Mouse (Mus musculus) heart, embryonic 11.5 days (tissue): ENCODE data around the gene Plk3. TPM values are rescaled to one million over a fixed set of nuclear protein-coding genes. Genes with fewer than 3 reads are reported as not detected.

Source experiments
- ATAC-seq: fragments of 200-750 bp; cut with Nextera tagmentation; replicated peaks from 2 replicates; pipeline ENCODE4 v1.8.0; 2017; ENCODE audit warnings: moderate library complexity; ENCODE audit not compliant: insufficient number of reproducible peaks, low FRiP score, low TSS enrichment
- H3K27ac ChIP-seq: fragments of 300-500 bp; sonication (generic); 2 replicates; pipeline ENCODE4 v1.5.1; 2014; ENCODE audit warnings: mild to moderate bottlenecking, low read depth, low read length
- H3K27me3 ChIP-seq: fragments of 300-500 bp; sonication (generic); 2 replicates; pipeline ENCODE4 v1.6.1; 2014; ENCODE audit warnings: mild to moderate bottlenecking, low read length, mixed read lengths; ENCODE audit not compliant: control insufficient read depth, insufficient read depth
- H3K36me3 ChIP-seq: fragments of 300-500 bp; sonication (generic); 2 replicates; pipeline ENCODE4 v1.6.1; 2014; ENCODE audit warnings: mild to moderate bottlenecking, low read length, moderate library complexity, mixed read lengths; ENCODE audit not compliant: control insufficient read depth, insufficient read depth
- H3K4me1 ChIP-seq: fragments of 300-500 bp; sonication (generic); 2 replicates; pipeline ENCODE4 v1.6.1; 2014; ENCODE audit warnings: low read length; ENCODE audit not compliant: control insufficient read depth, insufficient read depth
- H3K4me2 ChIP-seq: fragments of 300-500 bp; sonication (generic); 2 replicates; pipeline ENCODE4 v1.6.1; 2014; ENCODE audit warnings: mild to moderate bottlenecking, moderate library complexity
- H3K4me3 ChIP-seq: fragments of 300-500 bp; sonication (generic); 2 replicates; pipeline ENCODE4 v1.5.1; 2014; ENCODE audit warnings: low read depth, low read length
- H3K9ac ChIP-seq: fragments of 300-500 bp; sonication (generic); 2 replicates; pipeline ENCODE4 v1.6.1; 2014; ENCODE audit warnings: mild to moderate bottlenecking, low read depth, low read length, moderate library complexity
- H3K9me3 ChIP-seq: fragments of 300-500 bp; sonication (generic); replicated peaks from 2 replicates; pipeline ENCODE4 v1.6.1; 2016; ENCODE audit warnings: low read length; ENCODE audit not compliant: control insufficient read depth
- WGBS: fragments of 180-500 bp; shearing (Covaris S2); extraction: QIAGEN DNeasy Blood & Tissue Kit; methylation state at CpG from one replicate; pipeline ENCODE4 v1.1.7; 2014; ENCODE audit not compliant: insufficient replicate concordance; 5-methylcytosine and 5-hydroxymethylcytosine counted together
- polyA plus RNA-seq: library from polyadenylated mRNA; unstranded; fragments of >200 nt; fragmentation: Nextera tagmentation; extraction: Ambion mirVana; gene quantifications from 2 replicates; pipeline ENCODE4 v1.2.1, GENCODE M21; 2014

Plk3 gene
- polyA plus RNA-seq, 1 experiment from 2014 or later, result 1.3 TPM

DNA sequence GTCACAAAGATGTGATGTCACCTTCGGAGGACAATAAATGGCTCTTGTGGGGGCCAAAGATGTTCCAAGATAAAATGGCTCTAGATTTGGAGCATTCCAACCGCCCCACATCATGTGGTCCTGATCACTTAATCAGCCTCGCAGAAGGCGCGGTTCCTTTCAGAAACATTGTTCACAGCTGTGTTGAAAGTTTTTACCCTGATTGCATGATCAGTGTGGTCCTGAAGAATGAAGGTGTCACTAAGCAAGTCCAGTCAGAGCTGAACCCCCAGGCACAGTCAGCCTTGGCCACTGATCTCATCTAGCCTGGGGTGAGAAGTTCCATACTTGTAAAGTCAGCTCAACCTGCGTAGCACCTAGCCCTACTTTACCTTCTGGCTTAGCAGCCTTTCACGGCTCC lies 15.8 kb downstream of the Plk3 start:
- H3K4me2 ChIP-seq, result no peak overlapping the region
- no peak overlapping the region for H3K9ac ChIP-seq
- WGBS, result 87% methylated on average over 7 of the region's 7 CpGs
- H3K27ac ChIP-seq, result no peak overlapping the region
- H3K9me3 ChIP-seq, result no peaks in the 10 kb centered on the region
- H3K27me3 ChIP-seq, result no peaks in the 10 kb centered on the region
- H3K4me1 ChIP-seq, result 0 out of 2 replicates have a peak, but pooled peaks cover 4% of the 10 kb centered on the region
- no peak for ATAC-seq
- H3K4me3 ChIP-seq, result no peak overlapping the region
- no peaks in the 10 kb centered on the region for H3K36me3 ChIP-seq

DNA sequence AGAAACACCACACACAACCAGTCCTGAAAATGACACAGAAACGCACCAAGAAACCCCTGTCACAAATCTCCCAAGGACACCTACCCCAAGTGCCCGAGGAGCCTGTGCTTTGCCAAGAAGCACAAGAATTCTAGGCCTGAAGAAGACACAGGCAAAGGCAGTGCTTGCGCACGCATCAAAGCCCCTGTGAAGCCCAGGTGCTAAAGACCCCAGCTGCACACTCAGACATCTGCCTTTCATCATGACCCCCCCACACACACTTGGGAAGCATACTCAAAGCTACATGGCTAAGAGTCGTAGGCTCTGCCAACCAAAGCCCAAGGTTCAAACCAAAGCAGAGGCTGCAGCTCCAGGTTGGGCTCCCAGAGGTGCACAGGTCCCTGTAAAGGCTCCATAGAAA lies 18.2 kb downstream of the Plk3 start:
- Histone ChIP-seq H3K4me1 (0 out of 2 replicates have a peak, but pooled peaks cover 4% of the 10 kb centered on the region), H3K4me2 (no peak overlapping the region), H3K9ac (no peak overlapping the region), H3K27me3 (no peaks in the 10 kb centered on the region), H3K4me3 (no peak overlapping the region), H3K27ac (no peak overlapping the region), H3K9me3 (no peaks in the 10 kb centered on the region), H3K36me3 (no peaks in the 10 kb centered on the region)
- 76% methylated on average over 5 of the region's 5 CpGs for WGBS
- ATAC-seq, result no peak

DNA sequence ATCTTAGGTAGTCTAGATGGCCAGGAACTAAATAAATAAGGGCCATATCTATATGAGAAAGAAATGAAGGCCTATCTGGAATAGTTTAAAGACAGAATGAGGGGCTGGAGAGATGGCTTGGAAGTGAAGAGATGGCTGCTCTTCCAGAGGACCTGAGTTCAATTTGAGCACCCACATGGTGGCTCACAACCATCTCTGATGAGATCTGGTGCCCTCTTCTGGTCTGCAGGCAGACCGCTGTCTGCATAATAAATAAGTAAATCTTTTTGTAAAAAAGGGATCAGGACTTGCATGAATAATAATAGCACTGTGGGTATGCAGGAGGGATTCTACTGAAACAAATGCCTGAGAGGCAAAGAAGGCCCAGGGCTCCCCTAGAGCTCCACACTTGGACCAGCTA lies 20.5 kb downstream of the Plk3 start:
- Histone ChIP-seq H3K9me3 (no peaks in the 10 kb centered on the region), H3K4me2 (no peak overlapping the region), H3K4me1 (no peaks in the 10 kb centered on the region), H3K4me3 (no peak overlapping the region), H3K27me3 (no peaks in the 10 kb centered on the region), H3K36me3 (no peaks in the 10 kb centered on the region), H3K27ac (no peak overlapping the region), H3K9ac (no peak overlapping the region)
- no peak for ATAC-seq
- WGBS, result 89% methylated on average over 1 of the region's 1 CpGs

DNA sequence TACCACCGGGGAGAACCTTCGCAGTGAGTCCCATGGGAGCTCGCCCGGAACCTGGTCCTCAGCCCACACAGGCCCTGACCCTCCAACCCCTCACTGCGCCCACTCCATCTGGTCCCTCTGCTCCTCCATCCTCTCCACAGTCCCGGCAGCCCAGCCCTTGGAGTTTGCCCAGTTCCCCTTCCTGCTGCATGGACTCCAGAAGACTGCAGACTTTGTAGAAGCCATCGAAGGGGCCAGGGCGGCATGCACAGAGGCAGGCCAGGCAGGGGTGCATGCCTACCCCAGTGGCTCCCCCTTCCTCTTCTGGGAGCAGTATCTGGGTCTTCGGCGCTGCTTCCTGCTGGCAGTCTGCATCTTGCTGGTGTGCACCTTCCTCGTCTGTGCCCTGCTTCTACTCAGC lies 22.8 kb downstream of the Plk3 start:
- no peaks in the 10 kb centered on the region for H3K36me3 ChIP-seq
- WGBS, result 87% methylated on average over 11 of the region's 11 CpGs
- no peak for ATAC-seq
- no peak overlapping the region for H3K9ac ChIP-seq
- H3K27me3 ChIP-seq, result no peaks in the 10 kb centered on the region
- no peak overlapping the region for H3K4me3 ChIP-seq
- H3K27ac ChIP-seq, result no peak overlapping the region
- H3K4me1 ChIP-seq, result no peaks in the 10 kb centered on the region
- H3K9me3 ChIP-seq, result no peaks in the 10 kb centered on the region
- no peak overlapping the region for H3K4me2 ChIP-seq

DNA sequence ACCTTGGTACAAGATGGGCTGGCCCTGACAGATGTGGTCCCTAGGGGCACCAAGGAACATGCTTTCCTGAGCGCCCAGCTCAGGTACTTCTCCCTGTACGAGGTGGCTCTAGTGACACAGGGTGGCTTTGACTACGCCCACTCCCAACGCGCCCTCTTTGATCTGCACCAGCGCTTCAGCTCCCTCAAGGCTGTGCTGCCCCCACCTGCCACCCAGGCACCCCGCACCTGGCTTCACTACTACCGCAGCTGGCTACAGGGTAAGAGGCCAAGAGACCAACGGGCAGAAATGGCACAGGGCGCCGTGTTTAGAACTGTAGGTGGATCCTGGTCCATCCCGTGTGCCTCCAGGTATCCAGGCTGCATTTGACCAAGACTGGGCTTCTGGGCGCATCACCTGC lies 23.5 kb downstream of the Plk3 start:
- H3K4me2 ChIP-seq, result no peak overlapping the region
- H3K27me3 ChIP-seq, result no peaks in the 10 kb centered on the region
- 87% methylated on average over 13 of the region's 13 CpGs for WGBS
- H3K36me3 ChIP-seq, result no peaks in the 10 kb centered on the region
- no peaks in the 10 kb centered on the region for H3K4me1 ChIP-seq
- no peak overlapping the region for H3K27ac ChIP-seq
- no peaks in the 10 kb centered on the region for H3K9me3 ChIP-seq
- H3K4me3 ChIP-seq, result no peak overlapping the region
- H3K9ac ChIP-seq, result no peak overlapping the region
- ATAC-seq, result no peak

DNA sequence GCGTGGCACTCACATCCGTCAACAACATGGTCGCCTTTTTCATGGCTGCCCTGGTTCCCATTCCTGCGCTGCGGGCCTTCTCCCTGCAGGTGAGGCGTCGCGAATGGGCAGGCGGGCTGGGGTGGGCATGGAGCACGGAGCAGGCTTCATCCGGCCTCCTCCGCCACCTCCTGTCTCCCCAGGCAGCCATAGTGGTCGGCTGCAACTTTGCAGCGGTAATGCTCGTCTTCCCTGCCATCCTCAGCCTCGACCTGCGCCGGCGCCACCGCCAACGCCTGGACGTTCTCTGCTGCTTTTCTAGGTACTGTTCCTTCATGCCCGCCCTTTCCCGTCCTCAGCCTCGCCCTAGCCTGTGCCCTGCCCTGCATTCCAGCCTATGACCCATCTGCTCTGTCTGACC lies 24.4 kb downstream of the Plk3 start:
- WGBS, result 84% methylated on average over 25 of the region's 25 CpGs
- no peak for ATAC-seq

DNA sequence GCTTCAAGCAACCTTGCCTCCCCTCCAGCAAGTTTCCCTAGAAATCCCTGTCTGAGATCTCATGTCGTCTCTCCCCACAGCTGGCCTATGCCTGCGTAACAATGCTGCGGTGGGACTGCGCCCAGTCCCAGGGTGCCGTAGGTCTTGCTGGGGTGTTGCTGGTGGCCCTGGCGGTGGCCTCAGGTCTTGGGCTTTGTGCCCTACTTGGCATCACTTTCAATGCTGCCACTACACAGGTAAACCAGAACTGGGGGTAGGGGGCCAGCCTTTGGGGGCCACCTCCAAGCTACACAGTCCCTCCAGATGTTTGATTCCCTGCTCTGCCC lies 25.3 kb downstream of the Plk3 start:
- Histone ChIP-seq H3K9ac (no peak overlapping the region), H3K4me3 (no peak overlapping the region), H3K36me3 (no peaks in the 10 kb centered on the region), H3K27ac (no peak overlapping the region), H3K27me3 (no peaks in the 10 kb centered on the region), H3K4me1 (no peaks in the 10 kb centered on the region), H3K9me3 (no peaks in the 10 kb centered on the region), H3K4me2 (no peak overlapping the region)
- WGBS, result 85% methylated on average over 6 of the region's 6 CpGs
- ATAC-seq, result no peak

More for the DNA sequence above, 24.4 kb downstream of the Plk3 start:
- Histone ChIP-seq H3K36me3 (no peaks in the 10 kb centered on the region), H3K4me3 (no peak overlapping the region), H3K9ac (no peak overlapping the region), H3K27ac (no peak overlapping the region), H3K27me3 (no peaks in the 10 kb centered on the region), H3K4me2 (no peak overlapping the region), H3K4me1 (no peaks in the 10 kb centered on the region), H3K9me3 (no peaks in the 10 kb centered on the region)

DNA sequence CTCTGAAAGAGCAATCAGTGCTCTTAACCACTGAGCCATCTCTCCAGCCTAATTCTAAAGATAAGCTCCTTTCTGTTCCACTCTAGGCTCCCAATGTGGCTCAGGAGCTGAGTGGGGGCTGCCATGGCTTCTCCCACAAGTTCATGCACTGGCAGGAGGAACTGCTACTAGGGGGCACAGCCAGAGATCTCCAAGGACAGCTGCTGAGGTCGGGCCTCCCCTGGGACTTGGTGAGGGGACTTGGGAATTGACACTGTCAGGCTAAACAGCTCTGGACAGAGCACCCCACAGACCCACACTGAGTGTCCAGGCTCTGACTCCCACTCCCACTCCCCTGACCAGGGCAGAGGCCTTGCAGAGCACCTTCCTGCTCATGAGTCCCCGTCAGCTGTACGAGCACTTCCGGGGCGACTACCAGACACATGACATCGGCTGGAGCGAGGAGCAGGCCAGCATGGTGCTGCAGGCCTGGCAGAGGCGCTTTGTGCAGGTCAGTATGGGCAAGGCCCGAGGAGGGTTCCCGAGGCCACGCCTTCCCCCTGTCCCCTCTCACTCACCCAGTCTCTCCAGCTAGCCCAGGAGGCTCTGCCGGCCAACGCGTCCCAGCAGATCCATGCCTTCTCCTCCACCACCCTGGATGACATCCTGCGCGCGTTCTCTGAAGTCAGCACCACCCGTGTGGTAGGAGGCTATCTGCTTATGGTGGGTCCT lies 25.8 kb downstream of the Plk3 start:
- Histone ChIP-seq H3K36me3 (no peaks in the 10 kb centered on the region), H3K4me1 (no peaks in the 10 kb centered on the region), H3K27ac (no peak overlapping the region), H3K27me3 (no peaks in the 10 kb centered on the region), H3K4me3 (no peak overlapping the region), H3K4me2 (no peak overlapping the region), H3K9ac (no peak overlapping the region), H3K9me3 (no peaks in the 10 kb centered on the region)
- 87% methylated on average over 18 of the region's 18 CpGs for WGBS
- ATAC-seq, result no peak

DNA sequence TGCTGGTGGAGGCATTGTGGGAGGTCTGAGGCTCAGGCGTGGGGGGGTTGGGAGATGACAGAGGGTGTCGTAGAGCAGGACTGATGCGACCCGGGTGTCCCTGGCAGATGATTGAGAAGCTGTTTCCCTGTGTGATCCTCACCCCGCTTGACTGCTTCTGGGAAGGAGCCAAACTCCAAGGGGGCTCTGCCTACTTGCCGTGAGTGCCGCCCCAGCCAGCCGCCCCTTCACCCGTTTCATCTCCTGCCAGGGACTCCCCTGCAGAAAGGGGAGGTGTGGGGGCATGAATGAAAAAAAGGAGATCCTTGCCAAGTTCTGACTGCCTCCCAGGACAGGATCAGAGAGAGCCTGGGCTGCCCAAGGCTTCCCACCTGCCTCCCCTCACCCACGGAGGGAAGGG lies 28.6 kb downstream of the Plk3 start:
- 62% methylated on average over 10 of the region's 10 CpGs for WGBS
- no peak for ATAC-seq

More for the DNA sequence above, 28.6 kb downstream of the Plk3 start:
- no peaks in the 10 kb centered on the region for H3K36me3 ChIP-seq
- no peaks in the 10 kb centered on the region for H3K4me1 ChIP-seq
- no peak overlapping the region for H3K4me2 ChIP-seq
- no peak overlapping the region for H3K9ac ChIP-seq
- no peaks in the 10 kb centered on the region for H3K27me3 ChIP-seq
- no peak overlapping the region for H3K4me3 ChIP-seq
- no peak overlapping the region for H3K27ac ChIP-seq
- H3K9me3 ChIP-seq, result no peaks in the 10 kb centered on the region
